Mouse (Mus musculus): ENCODE data around the gene Bcl11a. TPM values are rescaled to one million over a fixed set of nuclear protein-coding genes. Genes with fewer than 3 reads are reported as not detected.

Bcl11a gene
- polyA plus RNA-seq, 1 experiment from 2014 or later: 43.0 TPM

- no peaks in the 10 kb centered on the region for H3K36me3 ChIP-seq
- 91% methylated on average over 2 of the region's 2 CpGs for WGBS
- no peak for ATAC-seq (ENCODE audit: insufficient number of reproducible peaks, low FRiP score, low TSS enrichment, low read depth)
- no peak overlapping the region for H3K4me3 ChIP-seq (replicated peaks)
- no peaks in the 10 kb centered on the region for H3K27me3 ChIP-seq
- peaks cover 21% of the 10 kb centered on the region for H3K4me1 ChIP-seq
- H3K4me2 ChIP-seq (replicated peaks): no peak overlapping the region
- no peaks in the 10 kb centered on the region for H3K9me3 ChIP-seq (replicated peaks)
- H3K9ac ChIP-seq: no peak overlapping the region
- no peak overlapping the region for H3K27ac ChIP-seq (replicated peaks)
Measured at GRCm38 (mm10) chr11:24132853-24133252, 55.0 kb downstream of the Bcl11a start.

DNA sequence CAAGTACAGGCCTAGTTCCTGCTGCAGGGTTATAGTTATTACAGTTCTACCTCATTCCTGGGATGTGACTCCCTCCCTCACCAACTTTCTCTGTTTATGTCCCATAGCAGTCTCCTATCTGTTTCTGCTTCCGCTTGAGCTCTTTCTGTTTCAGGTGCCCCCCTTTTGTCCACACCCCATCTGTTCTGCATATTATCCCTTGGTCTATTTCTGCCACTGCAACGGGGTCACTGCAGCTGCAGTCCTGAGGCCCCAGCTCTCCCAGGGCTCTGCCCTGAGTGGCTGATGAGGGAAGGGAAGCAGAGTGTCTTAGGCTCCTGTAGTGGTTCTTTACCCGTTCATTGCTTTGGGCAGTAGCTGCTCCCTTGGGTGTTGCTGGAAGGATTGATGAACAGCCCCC is 55.6 kb downstream of the Bcl11a start:
- Histone ChIP-seq H3K27me3 (no peaks in the 10 kb centered on the region), H3K9ac (no peak overlapping the region), H3K4me2 (replicated peaks) (no peak overlapping the region), H3K27ac (replicated peaks) (no peak overlapping the region), H3K4me1 (peaks cover 18% of the 10 kb centered on the region), H3K9me3 (replicated peaks) (no peaks in the 10 kb centered on the region), H3K36me3 (no peaks in the 10 kb centered on the region), H3K4me3 (replicated peaks) (no peak overlapping the region)
- 62% methylated on average over 3 of the region's 3 CpGs for WGBS
- no peak for ATAC-seq (ENCODE audit: insufficient number of reproducible peaks, low FRiP score, low TSS enrichment, low read depth)

DNA sequence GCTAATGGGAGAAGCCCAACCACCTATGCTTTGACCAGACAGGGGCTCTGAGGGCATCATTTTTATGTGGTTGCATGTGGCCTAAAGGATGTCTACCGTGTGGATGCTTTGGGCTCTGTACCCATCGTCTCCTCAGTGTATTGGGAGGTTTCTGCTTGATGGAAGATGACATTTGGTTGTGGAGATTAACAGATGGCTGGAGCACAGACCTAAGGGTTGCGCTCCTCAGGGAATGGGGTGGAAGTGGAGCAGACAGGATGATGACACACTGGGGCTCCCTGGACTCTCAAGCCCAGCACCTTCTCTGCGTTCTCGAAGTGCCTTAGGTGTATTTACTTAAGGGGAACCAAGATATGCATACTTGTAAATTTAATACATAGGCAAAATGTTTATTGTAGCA is 56.1 kb downstream of the Bcl11a start:
- no peaks in the 10 kb centered on the region for H3K27me3 ChIP-seq
- H3K27ac ChIP-seq (replicated peaks): no peak overlapping the region
- 76% methylated on average over 5 of the region's 5 CpGs for WGBS
- H3K36me3 ChIP-seq: no peaks in the 10 kb centered on the region
- no peak overlapping the region for H3K9ac ChIP-seq
- H3K4me1 ChIP-seq: peaks cover 18% of the 10 kb centered on the region
- ATAC-seq (ENCODE audit: insufficient number of reproducible peaks, low FRiP score, low TSS enrichment, low read depth): no peak
- H3K9me3 ChIP-seq (replicated peaks): no peaks in the 10 kb centered on the region
- H3K4me3 ChIP-seq (replicated peaks): no peak overlapping the region
- no peak overlapping the region for H3K4me2 ChIP-seq (replicated peaks)

DNA sequence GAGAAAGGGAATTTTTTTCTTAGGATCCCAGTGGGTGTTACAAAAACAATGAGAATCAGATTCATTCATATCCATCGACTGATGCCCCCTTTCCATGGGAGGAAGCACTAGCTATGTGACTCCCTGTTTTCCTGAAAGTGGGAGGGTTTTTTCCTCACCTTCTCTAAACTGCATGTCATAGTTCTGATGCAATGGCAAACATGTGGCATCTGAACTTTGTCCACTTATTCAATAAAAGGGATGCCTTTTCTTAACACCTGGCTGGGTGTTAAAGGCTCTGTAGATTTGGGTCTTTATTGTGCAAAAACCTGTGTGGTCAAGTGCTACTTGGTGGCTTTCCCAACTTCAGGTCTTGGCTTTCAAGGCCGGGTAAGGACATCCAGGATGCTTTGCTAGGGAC is 57.4 kb downstream of the Bcl11a start:
- no peak overlapping the region for H3K4me2 ChIP-seq (replicated peaks)
- WGBS: 71% methylated on average over 2 of the region's 2 CpGs
- no peak overlapping the region for H3K9ac ChIP-seq
- ATAC-seq (ENCODE audit: insufficient number of reproducible peaks, low FRiP score, low TSS enrichment, low read depth): no peak
- no peaks in the 10 kb centered on the region for H3K27me3 ChIP-seq
- peaks cover 18% of the 10 kb centered on the region for H3K4me1 ChIP-seq
- no peaks in the 10 kb centered on the region; the same call in 1 of the 2 replicates for H3K9me3 ChIP-seq (replicated peaks)
- H3K36me3 ChIP-seq: 0 out of 2 replicates have a peak, but pooled peaks cover 6% of the 10 kb centered on the region
- H3K27ac ChIP-seq (replicated peaks): no peak overlapping the region
- no peak overlapping the region for H3K4me3 ChIP-seq (replicated peaks)

DNA sequence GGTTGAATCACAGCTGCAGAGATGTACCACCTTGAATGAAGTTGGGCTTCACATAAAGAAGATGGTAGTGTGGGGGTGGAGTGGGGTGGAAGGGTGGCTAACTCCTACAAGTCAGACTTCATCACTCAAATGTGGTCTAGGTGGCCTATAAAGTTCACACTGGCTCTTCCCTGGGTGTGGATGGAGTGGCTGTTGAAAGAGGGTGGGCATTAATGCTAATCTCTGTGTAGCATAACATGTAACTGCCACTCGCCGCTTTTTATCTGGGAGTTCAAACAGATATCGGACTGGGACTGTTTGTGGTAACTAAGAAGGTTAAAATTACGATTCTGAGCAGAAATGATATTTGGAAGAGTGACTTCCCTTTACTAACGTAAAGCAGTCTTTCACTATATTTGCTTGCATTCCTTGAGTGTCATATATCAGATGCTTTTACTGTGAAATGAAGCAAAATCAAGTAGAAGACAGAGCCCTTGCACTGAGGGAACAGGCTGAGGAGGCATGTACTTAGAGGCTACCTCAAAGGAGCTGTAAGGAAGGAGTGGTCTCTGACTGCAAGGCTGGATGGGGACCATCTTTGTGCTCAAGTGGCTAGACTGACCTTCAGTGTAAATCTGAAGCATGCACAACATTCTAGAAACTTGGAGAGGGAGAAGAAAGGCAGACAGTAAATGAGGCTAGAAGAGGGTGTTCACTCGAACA is 58.4 kb downstream of the Bcl11a start:
- no peak overlapping the region for H3K4me2 ChIP-seq (replicated peaks)
- no peak overlapping the region for H3K9ac ChIP-seq
- WGBS: 50% methylated on average over 6 of the region's 6 CpGs
- peaks cover 22% of the 10 kb centered on the region for H3K4me1 ChIP-seq
- no peak overlapping the region for H3K4me3 ChIP-seq (replicated peaks)
- H3K27me3 ChIP-seq: no peaks in the 10 kb centered on the region
- ATAC-seq (ENCODE audit: insufficient number of reproducible peaks, low FRiP score, low TSS enrichment, low read depth): no peak
- no peaks in the 10 kb centered on the region; the same call in 1 of the 2 replicates for H3K9me3 ChIP-seq (replicated peaks)
- H3K36me3 ChIP-seq: 0 out of 2 replicates have a peak, but pooled peaks cover 6% of the 10 kb centered on the region
- no peak overlapping the region; the same call in 1 of the 2 replicates for H3K27ac ChIP-seq (replicated peaks)

DNA sequence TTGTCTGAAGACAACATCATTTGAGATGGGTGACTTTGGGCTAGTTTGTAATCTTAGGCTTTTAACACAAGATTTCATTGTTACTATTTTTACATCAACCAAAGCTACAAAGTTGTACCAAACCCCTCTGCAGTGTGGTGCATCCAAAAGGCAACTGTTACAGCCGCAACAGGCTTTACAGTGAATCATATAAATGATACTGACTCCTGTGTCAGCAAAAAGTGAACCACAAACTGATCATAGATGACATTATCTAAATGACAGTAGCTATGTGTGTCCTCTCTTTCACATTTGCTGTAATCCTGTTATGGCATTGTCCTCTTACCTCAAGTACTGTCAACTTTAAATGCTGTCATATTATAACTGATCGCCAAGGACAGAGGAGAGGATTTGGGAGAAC is 60.0 kb downstream of the Bcl11a start:
- Histone ChIP-seq H3K9me3 (replicated peaks) (no peaks in the 10 kb centered on the region; the same call in 1 of the 2 replicates), H3K4me2 (replicated peaks) (no peak overlapping the region), H3K4me3 (replicated peaks) (no peak overlapping the region), H3K36me3 (0 out of 2 replicates have a peak, but pooled peaks cover 6% of the 10 kb centered on the region), H3K27me3 (no peaks in the 10 kb centered on the region), H3K4me1 (peaks cover 32% of the 10 kb centered on the region), H3K27ac (replicated peaks) (no peak overlapping the region), H3K9ac (no peak overlapping the region)
- ATAC-seq (ENCODE audit: insufficient number of reproducible peaks, low FRiP score, low TSS enrichment, low read depth): no peak
- WGBS: 89% methylated on average over 2 of the region's 2 CpGs

DNA sequence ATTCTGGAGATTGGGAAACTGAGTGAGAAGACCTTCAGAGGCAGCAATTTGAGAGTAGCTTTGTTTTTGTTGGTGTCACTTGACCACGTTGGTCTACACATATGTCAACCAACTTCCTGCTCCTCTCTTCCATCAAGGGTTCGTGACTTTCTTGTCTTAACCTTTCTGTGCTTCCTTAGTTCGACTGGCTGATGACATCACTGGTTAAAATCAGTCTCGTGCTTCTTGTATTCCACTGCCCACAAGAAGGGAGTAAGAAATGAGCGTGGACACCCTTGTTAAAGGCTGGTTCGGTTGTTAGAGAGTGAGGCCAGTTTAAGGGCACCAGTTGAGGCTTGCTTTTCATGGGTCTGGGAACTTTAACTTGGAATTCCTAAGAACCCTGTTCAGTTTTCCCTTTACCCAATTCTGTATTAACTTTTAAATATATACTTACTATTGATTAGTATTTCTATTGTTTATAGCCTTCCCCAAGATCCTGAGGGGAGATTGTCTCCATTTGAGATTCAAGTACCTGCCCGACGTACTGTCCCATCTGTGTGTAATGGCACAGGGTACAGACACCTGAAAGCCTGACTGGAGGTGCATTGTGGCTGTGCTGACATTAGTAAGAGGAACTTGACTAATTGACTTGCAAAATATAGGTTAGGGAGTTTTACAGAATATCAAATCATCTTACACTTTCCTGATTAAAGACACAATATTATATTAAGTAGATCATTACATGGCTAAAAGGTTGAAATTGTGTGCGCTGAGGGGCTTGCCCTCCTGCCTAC is 60.9 kb downstream of the Bcl11a start:
- no peak overlapping the region for H3K27ac ChIP-seq (replicated peaks)
- H3K27me3 ChIP-seq: no peaks in the 10 kb centered on the region
- H3K4me3 ChIP-seq (replicated peaks): no peak overlapping the region
- H3K9ac ChIP-seq: no peak overlapping the region
- ATAC-seq (ENCODE audit: insufficient number of reproducible peaks, low FRiP score, low TSS enrichment, low read depth): no peak
- no peak overlapping the region for H3K4me2 ChIP-seq (replicated peaks)
- H3K36me3 ChIP-seq: 0 out of 2 replicates have a peak, but pooled peaks cover 6% of the 10 kb centered on the region
- no peaks in the 10 kb centered on the region; the same call in 1 of the 2 replicates for H3K9me3 ChIP-seq (replicated peaks)
- 79% methylated on average over 9 of the region's 9 CpGs for WGBS
- peaks cover 32% of the 10 kb centered on the region for H3K4me1 ChIP-seq

DNA sequence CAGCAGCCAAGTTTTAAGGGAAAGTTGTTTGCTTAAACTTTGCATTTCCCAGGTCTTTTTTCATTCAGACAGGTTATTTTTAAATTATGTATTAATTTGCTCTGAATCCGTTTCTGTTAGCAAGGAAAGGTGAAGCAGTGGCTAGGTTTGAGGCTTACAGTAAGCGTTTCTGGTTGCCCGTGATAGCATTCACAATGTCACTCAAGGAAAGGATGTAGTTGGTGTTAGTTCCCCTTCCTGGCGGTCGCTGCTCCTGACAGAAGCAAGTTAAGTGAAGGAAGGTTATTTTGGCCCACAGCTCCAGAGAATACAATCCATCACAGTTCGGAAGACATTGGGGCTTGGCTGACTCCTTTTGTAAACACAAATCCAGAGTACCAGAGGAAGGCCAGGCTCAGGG is 61.6 kb downstream of the Bcl11a start:
- H3K9ac ChIP-seq: no peak overlapping the region
- 0 out of 2 replicates have a peak, but pooled peaks cover 6% of the 10 kb centered on the region for H3K36me3 ChIP-seq
- H3K4me3 ChIP-seq (replicated peaks): no peak overlapping the region
- WGBS: 92% methylated on average over 6 of the region's 6 CpGs
- no peak overlapping the region for H3K4me2 ChIP-seq (replicated peaks)
- H3K4me1 ChIP-seq: peaks cover 39% of the 10 kb centered on the region
- ATAC-seq (ENCODE audit: insufficient number of reproducible peaks, low FRiP score, low TSS enrichment, low read depth): no peak
- no peaks in the 10 kb centered on the region; the same call in 1 of the 2 replicates for H3K9me3 ChIP-seq (replicated peaks)
- H3K27ac ChIP-seq (replicated peaks): no peak overlapping the region
- no peaks in the 10 kb centered on the region for H3K27me3 ChIP-seq

DNA sequence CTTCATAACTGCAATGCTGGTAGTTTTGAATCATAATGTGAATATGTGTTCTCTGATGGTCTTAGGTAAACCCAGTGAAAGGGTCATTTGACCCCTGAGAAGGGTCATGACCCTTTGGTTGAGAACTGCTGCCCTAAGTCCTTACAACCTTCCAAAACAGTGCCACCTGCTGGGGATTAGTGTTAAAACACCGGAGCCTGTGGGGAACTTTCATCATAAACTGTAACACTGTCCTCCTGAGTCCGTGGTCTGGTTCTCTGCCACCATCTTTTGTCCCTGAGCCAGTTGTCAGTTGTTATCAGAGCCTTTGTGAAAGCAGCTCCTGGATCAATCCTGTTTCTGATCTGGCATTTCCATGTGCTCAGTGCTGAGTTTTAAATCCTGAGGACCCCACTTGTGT is 62.1 kb downstream of the Bcl11a start:
- Histone ChIP-seq H3K4me3 (replicated peaks) (no peak overlapping the region), H3K27me3 (no peaks in the 10 kb centered on the region), H3K9ac (no peak overlapping the region), H3K9me3 (replicated peaks) (no peaks in the 10 kb centered on the region; the same call in 1 of the 2 replicates), H3K4me2 (replicated peaks) (no peak overlapping the region), H3K4me1 (peaks cover 44% of the 10 kb centered on the region), H3K27ac (replicated peaks) (no peak overlapping the region), H3K36me3 (0 out of 2 replicates have a peak, but pooled peaks cover 6% of the 10 kb centered on the region)
- no peak for ATAC-seq (ENCODE audit: insufficient number of reproducible peaks, low FRiP score, low TSS enrichment, low read depth)
- 90% methylated on average over 2 of the region's 2 CpGs for WGBS

DNA sequence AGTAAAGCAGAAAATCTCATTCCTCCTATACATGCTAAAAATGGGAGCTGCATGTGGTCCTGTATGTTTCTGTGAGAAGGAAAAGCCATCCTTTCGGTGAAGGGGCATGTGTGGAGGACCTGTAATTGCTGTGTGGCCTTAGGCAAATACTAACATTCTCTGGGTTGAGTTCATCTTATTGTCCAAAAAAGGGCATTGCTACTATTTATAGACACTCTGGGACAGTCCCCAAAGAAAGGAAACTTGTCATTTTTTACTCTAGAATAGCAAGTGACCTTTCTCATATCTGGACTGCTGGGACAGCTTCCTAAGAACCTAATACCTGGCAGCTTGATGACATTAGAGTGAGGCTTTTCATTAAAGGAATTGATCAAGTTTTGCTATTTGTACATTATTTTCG is 63.1 kb downstream of the Bcl11a start:
- 68% methylated on average over 2 of the region's 2 CpGs for WGBS
- H3K27me3 ChIP-seq: no peaks in the 10 kb centered on the region
- H3K9ac ChIP-seq: no peak overlapping the region
- no peak overlapping the region for H3K4me3 ChIP-seq (replicated peaks)
- H3K36me3 ChIP-seq: 0 out of 2 replicates have a peak, but pooled peaks cover 6% of the 10 kb centered on the region
- H3K9me3 ChIP-seq (replicated peaks): no peaks in the 10 kb centered on the region; the same call in 1 of the 2 replicates
- H3K4me2 ChIP-seq (replicated peaks): no peak overlapping the region
- peaks cover 49% of the 10 kb centered on the region for H3K4me1 ChIP-seq
- H3K27ac ChIP-seq (replicated peaks): no peak overlapping the region
- ATAC-seq (ENCODE audit: insufficient number of reproducible peaks, low FRiP score, low TSS enrichment, low read depth): no peak

DNA sequence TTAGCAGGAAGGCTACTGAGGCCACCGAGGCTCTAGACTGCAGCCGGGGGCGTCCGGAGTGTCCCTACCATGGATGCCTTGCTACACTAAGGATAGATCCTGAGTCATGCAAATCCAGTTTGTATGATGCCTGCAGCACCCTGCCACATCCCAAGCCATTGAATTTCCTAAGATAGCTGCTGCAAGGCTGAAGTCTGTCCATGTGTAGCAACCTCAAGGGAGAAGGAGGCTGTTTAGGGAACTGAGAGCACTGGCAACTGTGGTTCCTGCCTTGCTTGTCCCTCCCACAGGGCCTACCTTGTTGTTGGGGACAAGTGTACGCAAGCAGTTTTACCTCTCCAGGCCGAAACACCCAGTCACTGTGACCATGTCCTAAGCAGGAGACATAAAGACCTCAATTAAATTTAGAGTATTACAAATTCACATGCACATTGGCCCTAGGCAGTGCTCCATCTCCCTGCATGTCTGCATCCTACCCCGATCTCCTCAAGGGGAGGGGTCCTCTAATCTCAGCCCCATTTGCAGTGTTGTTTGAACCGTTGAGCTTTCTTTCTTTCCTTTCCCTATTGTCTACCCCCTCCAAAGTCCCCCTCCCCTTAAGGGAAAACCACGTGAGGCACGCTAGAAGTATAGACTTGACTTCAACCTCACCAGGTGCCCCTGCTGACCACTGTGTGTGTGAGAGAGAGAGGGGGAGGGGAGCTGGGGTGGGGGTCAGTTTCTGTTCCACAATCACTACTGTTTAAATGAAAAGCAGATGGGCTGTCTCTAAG is 63.8 kb downstream of the Bcl11a start:
- WGBS: 57% methylated on average over 10 of the region's 10 CpGs
- 0 out of 2 replicates have a peak, but pooled peaks cover 6% of the 10 kb centered on the region for H3K36me3 ChIP-seq
- H3K4me1 ChIP-seq: peaks cover 48% of the 10 kb centered on the region
- H3K4me3 ChIP-seq (replicated peaks): no peak overlapping the region
- no peaks in the 10 kb centered on the region for H3K27me3 ChIP-seq
- H3K9me3 ChIP-seq (replicated peaks): no peaks in the 10 kb centered on the region; the same call in 1 of the 2 replicates
- no peak overlapping the region for H3K9ac ChIP-seq
- H3K4me2 ChIP-seq (replicated peaks): no peak overlapping the region
- no peak for ATAC-seq (ENCODE audit: insufficient number of reproducible peaks, low FRiP score, low TSS enrichment, low read depth)
- no peak overlapping the region for H3K27ac ChIP-seq (replicated peaks)
